Mouse (Mus musculus): ENCODE measurements around the gene Hdac4. TPM values are rescaled to one million over a fixed set of nuclear protein-coding genes. Genes with fewer than 3 reads are reported as not detected.

The Hdac4 gene
- polyA plus RNA-seq, 1 experiment from 2014 or later = 32.7 TPM

GRCm38 (mm10) chr1:92180141-92181137 lies 15.1 kb downstream of the Hdac4 start:
- no peaks in the 10 kb centered on the region for H3K36me3 ChIP-seq (ENCODE audit: control insufficient read depth, insufficient read depth, low read length)
- peaks cover 16% of the 10 kb centered on the region for H3K4me1 ChIP-seq (ENCODE audit: control insufficient read depth, insufficient read depth, low read length)
- WGBS = under 1% methylated on average over 78 of the region's 97 CpGs
- DNase-seq (ENCODE audit: low spot score) (peak; percentile 100), ATAC-seq (ENCODE audit: insufficient read depth, low FRiP score, low TSS enrichment) (peak; percentile 97)
- H3K4me2 ChIP-seq (ENCODE audit: low read depth) = peak overlapping the region; percentile 80
- peak overlapping the region; percentile 94 for H3K4me3 ChIP-seq (ENCODE audit: low read depth, low read length)
- H3K9ac ChIP-seq (ENCODE audit: low read length) = peak overlapping the region; percentile 89
- H3K27ac ChIP-seq (ENCODE audit: low read depth, low read length) = peak overlapping the region; percentile 96
- H3K9me3 ChIP-seq (ENCODE audit: control insufficient read depth, low read length) = no peaks in the 10 kb centered on the region
- H3K27me3 ChIP-seq (ENCODE audit: control insufficient read depth, insufficient read depth, low read length) = no peaks in the 10 kb centered on the region

GRCm38 (mm10) chr1:92179489-92180006 lies 16.0 kb downstream of the Hdac4 start:
- Histone ChIP-seq H3K9me3 (ENCODE audit: control insufficient read depth, low read length) (no peaks in the 10 kb centered on the region), H3K4me1 (ENCODE audit: control insufficient read depth, insufficient read depth, low read length) (peaks cover 21% of the 10 kb centered on the region), H3K27me3 (ENCODE audit: control insufficient read depth, insufficient read depth, low read length) (no peaks in the 10 kb centered on the region), H3K4me3 (ENCODE audit: low read depth, low read length) (peak overlapping the region; percentile 94), H3K27ac (ENCODE audit: low read depth, low read length) (peak overlapping the region; percentile 96), H3K4me2 (ENCODE audit: low read depth) (peak overlapping the region; percentile 80), H3K36me3 (ENCODE audit: control insufficient read depth, insufficient read depth, low read length) (no peaks in the 10 kb centered on the region), H3K9ac (ENCODE audit: low read length) (peak overlapping the region; percentile 89)
- 1% methylated on average over 44 of the region's 61 CpGs for WGBS
- ATAC-seq (ENCODE audit: insufficient read depth, low FRiP score, low TSS enrichment) (peak; percentile 10; the same call in 1 of the 2 replicates), DNase-seq (ENCODE audit: low spot score) (peak; percentile 58)

- H3K9ac ChIP-seq (ENCODE audit: low read length) = peak overlapping the region; percentile 89
- WGBS = 8% methylated on average over 11 of the region's 11 CpGs
- DNase-seq (ENCODE audit: low spot score) = no peak
- H3K27me3 ChIP-seq (ENCODE audit: control insufficient read depth, insufficient read depth, low read length) = no peaks in the 10 kb centered on the region
- H3K4me2 ChIP-seq (ENCODE audit: low read depth) = peak overlapping the region; percentile 80
- no peaks in the 10 kb centered on the region for H3K9me3 ChIP-seq (ENCODE audit: control insufficient read depth, low read length)
- peaks cover 24% of the 10 kb centered on the region for H3K4me1 ChIP-seq (ENCODE audit: control insufficient read depth, insufficient read depth, low read length)
- no peaks in the 10 kb centered on the region for H3K36me3 ChIP-seq (ENCODE audit: control insufficient read depth, insufficient read depth, low read length)
- no peak for ATAC-seq (ENCODE audit: insufficient read depth, low FRiP score, low TSS enrichment)
- peak overlapping the region; percentile 94 for H3K4me3 ChIP-seq (ENCODE audit: low read depth, low read length)
- 0 out of 2 replicates have a peak overlapping the region, but pooled peaks have one; percentile 27 for H3K27ac ChIP-seq (ENCODE audit: low read depth, low read length)
These were observed 16.4 kb downstream of the Hdac4 start for GRCm38 (mm10) chr1:92179070-92179469.

- Histone ChIP-seq H3K4me2 (ENCODE audit: low read depth) (peak overlapping the region; percentile 80), H3K36me3 (ENCODE audit: control insufficient read depth, insufficient read depth, low read length) (no peaks in the 10 kb centered on the region), H3K27me3 (ENCODE audit: control insufficient read depth, insufficient read depth, low read length) (no peaks in the 10 kb centered on the region), H3K9ac (ENCODE audit: low read length) (no peak overlapping the region), H3K4me3 (ENCODE audit: low read depth, low read length) (peak overlapping the region; percentile 94; the same call in 1 of the 2 replicates), H3K27ac (ENCODE audit: low read depth, low read length) (peak overlapping the region; percentile 3; the same call in 1 of the 2 replicates), H3K9me3 (ENCODE audit: control insufficient read depth, low read length) (no peaks in the 10 kb centered on the region), H3K4me1 (ENCODE audit: control insufficient read depth, insufficient read depth, low read length) (peaks cover 25% of the 10 kb centered on the region)
- DNase-seq (ENCODE audit: low spot score) (peak; percentile 65), ATAC-seq (ENCODE audit: insufficient read depth, low FRiP score, low TSS enrichment) (no peak)
- WGBS = 36% methylated on average over 10 of the region's 10 CpGs
These were observed 17.2 kb downstream of the Hdac4 start for GRCm38 (mm10) chr1:92178021-92178895.

GRCm38 (mm10) chr1:92177599-92177998 lies 17.9 kb downstream of the Hdac4 start:
- Histone ChIP-seq H3K9me3 (ENCODE audit: control insufficient read depth, low read length) (no peaks in the 10 kb centered on the region), H3K4me1 (ENCODE audit: control insufficient read depth, insufficient read depth, low read length) (peaks cover 25% of the 10 kb centered on the region), H3K27me3 (ENCODE audit: control insufficient read depth, insufficient read depth, low read length) (no peaks in the 10 kb centered on the region), H3K36me3 (ENCODE audit: control insufficient read depth, insufficient read depth, low read length) (no peaks in the 10 kb centered on the region), H3K4me3 (ENCODE audit: low read depth, low read length) (no peak overlapping the region), H3K4me2 (ENCODE audit: low read depth) (peak overlapping the region; percentile 4; the same call in 1 of the 2 replicates), H3K27ac (ENCODE audit: low read depth, low read length) (no peak overlapping the region), H3K9ac (ENCODE audit: low read length) (no peak overlapping the region)
- WGBS = 48% methylated on average over 5 of the region's 5 CpGs
- DNase-seq (ENCODE audit: low spot score) (no peak), ATAC-seq (ENCODE audit: insufficient read depth, low FRiP score, low TSS enrichment) (no peak)

- Histone ChIP-seq H3K4me2 (ENCODE audit: low read depth) (peak overlapping the region; percentile 4; the same call in 1 of the 2 replicates), H3K4me3 (ENCODE audit: low read depth, low read length) (no peak overlapping the region), H3K36me3 (ENCODE audit: control insufficient read depth, insufficient read depth, low read length) (no peaks in the 10 kb centered on the region), H3K27me3 (ENCODE audit: control insufficient read depth, insufficient read depth, low read length) (no peaks in the 10 kb centered on the region), H3K4me1 (ENCODE audit: control insufficient read depth, insufficient read depth, low read length) (peaks cover 25% of the 10 kb centered on the region), H3K27ac (ENCODE audit: low read depth, low read length) (no peak overlapping the region), H3K9me3 (ENCODE audit: control insufficient read depth, low read length) (no peaks in the 10 kb centered on the region), H3K9ac (ENCODE audit: low read length) (no peak overlapping the region)
- DNase-seq (ENCODE audit: low spot score) (no peak), ATAC-seq (ENCODE audit: insufficient read depth, low FRiP score, low TSS enrichment) (no peak)
- 71% methylated on average over 3 of the region's 3 CpGs for WGBS
These were observed 18.3 kb downstream of the Hdac4 start for GRCm38 (mm10) chr1:92177196-92177595.

- Histone ChIP-seq H3K4me3 (ENCODE audit: low read depth, low read length) (no peak overlapping the region), H3K27me3 (ENCODE audit: control insufficient read depth, insufficient read depth, low read length) (no peaks in the 10 kb centered on the region), H3K27ac (ENCODE audit: low read depth, low read length) (no peak overlapping the region), H3K4me1 (ENCODE audit: control insufficient read depth, insufficient read depth, low read length) (peaks cover 25% of the 10 kb centered on the region), H3K4me2 (ENCODE audit: low read depth) (no peak overlapping the region), H3K36me3 (ENCODE audit: control insufficient read depth, insufficient read depth, low read length) (no peaks in the 10 kb centered on the region), H3K9ac (ENCODE audit: low read length) (no peak overlapping the region), H3K9me3 (ENCODE audit: control insufficient read depth, low read length) (no peaks in the 10 kb centered on the region)
- no peak for DNase-seq (ENCODE audit: low spot score)
- WGBS = 83% methylated on average over 6 of the region's 6 CpGs
- no peak for ATAC-seq (ENCODE audit: insufficient read depth, low FRiP score, low TSS enrichment)
These were observed 20.2 kb downstream of the Hdac4 start for GRCm38 (mm10) chr1:92175266-92175665.

GRCm38 (mm10) chr1:92174898-92175255 lies 20.6 kb downstream of the Hdac4 start:
- Histone ChIP-seq H3K4me1 (ENCODE audit: control insufficient read depth, insufficient read depth, low read length) (peaks cover 25% of the 10 kb centered on the region), H3K27me3 (ENCODE audit: control insufficient read depth, insufficient read depth, low read length) (no peaks in the 10 kb centered on the region), H3K36me3 (ENCODE audit: control insufficient read depth, insufficient read depth, low read length) (no peaks in the 10 kb centered on the region), H3K9ac (ENCODE audit: low read length) (no peak overlapping the region), H3K27ac (ENCODE audit: low read depth, low read length) (no peak overlapping the region), H3K4me2 (ENCODE audit: low read depth) (no peak overlapping the region), H3K9me3 (ENCODE audit: control insufficient read depth, low read length) (no peaks in the 10 kb centered on the region), H3K4me3 (ENCODE audit: low read depth, low read length) (no peak overlapping the region)
- ATAC-seq (ENCODE audit: insufficient read depth, low FRiP score, low TSS enrichment) (no peak), DNase-seq (ENCODE audit: low spot score) (no peak)
- WGBS = 78% methylated on average over 5 of the region's 5 CpGs

Data from neural tube, embryonic 11.5 days (tissue).